Mouse (Mus musculus) cerebellum, adult 2 months (tissue): ENCODE data around the gene Nell1. TPM values are rescaled to one million over a fixed set of nuclear protein-coding genes. Genes with fewer than 3 reads are reported as not detected.

Experiments used
- DNase-seq, 2 experiments: peaks; one replicate each; pipeline ENCODE4 v3.0.0; 2021
- H3K27ac ChIP-seq: fragments of 200-500 bp; 2 replicates; pipeline ENCODE4 v1.5.1; 2012; ENCODE audit warnings: low read length, control low read depth, inconsistent platforms; ENCODE audit not compliant: insufficient read depth
- H3K27me3 ChIP-seq: fragments of 200-500 bp; 2 replicates; pipeline ENCODE4 v1.6.1; 2012; ENCODE audit warnings: inconsistent platforms, mild to moderate bottlenecking, low read length, moderate library complexity; ENCODE audit not compliant: control insufficient read depth, insufficient read depth
- H3K4me1 ChIP-seq: fragments of 200-500 bp; 2 replicates; pipeline ENCODE4 v1.6.1; 2011; ENCODE audit warnings: low read length; ENCODE audit not compliant: control insufficient read depth, insufficient read depth
- H3K4me3 ChIP-seq: fragments of 200-500 bp; replicated peaks from 2 replicates; pipeline ENCODE3; 2011; ENCODE audit warnings: mild to moderate bottlenecking, low read depth, low read length, control low read depth; ENCODE audit not compliant: insufficient read depth
- CTCF ChIP-seq: fragments of 200-500 bp; IDR thresholded peaks from 2 replicates; pipeline ENCODE4 v1.5.1; 2011; ENCODE audit warnings: low read depth, mild to moderate bottlenecking, control low read depth, low read length, moderate library complexity, borderline replicate concordance; ENCODE audit not compliant: insufficient read depth
- POLR2A ChIP-seq: fragments of 200-500 bp; IDR thresholded peaks from 2 replicates; pipeline ENCODE4 v1.6.1; 2011; ENCODE audit warnings: low read length, control low read depth, borderline replicate concordance; ENCODE audit not compliant: insufficient read depth
- WGBS: fragments of 180-500 bp; shearing (Covaris S2); methylation state at CpG from one replicate; pipeline ENCODE4 v1.1.7; 2018; 5-methylcytosine and 5-hydroxymethylcytosine counted together
- polyA plus RNA-seq: library from polyadenylated mRNA; depleted of rRNA; stranded (reverse); fragments of >200 nt; gene quantifications from 2 replicates; pipeline ENCODE4 v1.2.3, GENCODE M21; 2012

The Nell1 gene
- polyA plus RNA-seq, 1 experiment, result 31.6 TPM

GRCm38 (mm10) chr7:49953546-49954181, 21.0 kb upstream of the Nell1 start:
- H3K4me3 ChIP-seq, result no peak overlapping the region
- no peak for TF ChIP-seq POLR2A
- TF ChIP-seq CTCF, result peak; percentile 59; the same call in 1 of the 2 replicates
- 62% methylated on average over 4 of the region's 4 CpGs for WGBS
- H3K4me1 ChIP-seq, result no peaks in the 10 kb centered on the region
- H3K27me3 ChIP-seq, result no peaks in the 10 kb centered on the region; the same call in 1 of the 2 replicates
- peak in 1 of 2 experiments; percentile 38 for DNase-seq
- H3K27ac ChIP-seq, result no peak overlapping the region

- 86% methylated on average over 7 of the region's 7 CpGs for WGBS
- Histone ChIP-seq H3K27me3 (no peaks in the 10 kb centered on the region; the same call in 1 of the 2 replicates), H3K27ac (no peak overlapping the region), H3K4me3 (no peak overlapping the region), H3K4me1 (no peaks in the 10 kb centered on the region)
- no peak for DNase-seq
- TF ChIP-seq POLR2A, result no peak
- TF ChIP-seq CTCF, result no peak
Measured at GRCm38 (mm10) chr7:49954834-49955233, 19.8 kb upstream of the Nell1 start.

GRCm38 (mm10) chr7:49957142-49957541, 17.5 kb upstream of the Nell1 start:
- H3K27ac ChIP-seq, result no peak overlapping the region
- no peak for TF ChIP-seq CTCF
- TF ChIP-seq POLR2A, result no peak
- H3K4me3 ChIP-seq, result no peak overlapping the region
- H3K4me1 ChIP-seq, result no peaks in the 10 kb centered on the region
- 85% methylated on average over 3 of the region's 3 CpGs for WGBS
- DNase-seq, result no peak
- no peaks in the 10 kb centered on the region; the same call in 1 of the 2 replicates for H3K27me3 ChIP-seq

- no peak for DNase-seq
- TF ChIP-seq CTCF (no peak), POLR2A (no peak)
- H3K4me1 ChIP-seq, result no peaks in the 10 kb centered on the region
- no peak overlapping the region for H3K4me3 ChIP-seq
- no peak overlapping the region for H3K27ac ChIP-seq
- 88% methylated on average over 2 of the region's 2 CpGs for WGBS
- no peaks in the 10 kb centered on the region; the same call in 1 of the 2 replicates for H3K27me3 ChIP-seq
Measured at GRCm38 (mm10) chr7:49963764-49964163, 10.9 kb upstream of the Nell1 start.

- H3K27me3 ChIP-seq, result no peaks in the 10 kb centered on the region; the same call in 1 of the 2 replicates
- H3K4me1 ChIP-seq, result no peaks in the 10 kb centered on the region
- DNase-seq, result peak; percentile 14 to 22
- TF ChIP-seq POLR2A (no peak), CTCF (no peak)
- H3K27ac ChIP-seq, result no peak overlapping the region
- 11% methylated on average over 4 of the region's 4 CpGs for whole genome bisulfite sequencing
- no peak overlapping the region for H3K4me3 ChIP-seq
Measured at GRCm38 (mm10) chr7:49969516-49969915, 5.1 kb upstream of the Nell1 start.

- H3K4me3 ChIP-seq, result peak overlapping the region; percentile 15
- TF ChIP-seq CTCF, result no peak
- no peak for TF ChIP-seq POLR2A
- H3K27me3 ChIP-seq, result peaks cover 6% of the 10 kb centered on the region; the same call in 1 of the 2 replicates
- no peaks in the 10 kb centered on the region; the same call in 1 of the 2 replicates for H3K4me1 ChIP-seq
- WGBS, result under 1% methylated on average over 40 of the region's 40 CpGs
- H3K27ac ChIP-seq, result no peak overlapping the region
- no peak for DNase-seq
Measured at GRCm38 (mm10) chr7:49975441-49976121, 917 bp downstream of the Nell1 start.

- no peaks in the 10 kb centered on the region for H3K4me1 ChIP-seq
- 26% methylated on average over 9 of the region's 9 CpGs for WGBS
- DNase-seq, result no peak
Measured at GRCm38 (mm10) chr7:49981511-49982227, 7.0 kb downstream of the Nell1 start.

GRCm38 (mm10) chr7:49984698-49985097, 10.0 kb downstream of the Nell1 start:
- H3K4me1 ChIP-seq, result no peaks in the 10 kb centered on the region
- WGBS, result 38% methylated on average over 6 of the region's 6 CpGs
- no peak overlapping the region for H3K4me3 ChIP-seq
- DNase-seq, result no peak
- no peak overlapping the region for H3K27ac ChIP-seq
- no peak for TF ChIP-seq CTCF
- TF ChIP-seq POLR2A, result no peak
- H3K27me3 ChIP-seq, result no peaks in the 10 kb centered on the region

More at GRCm38 (mm10) chr7:49981511-49982227, 7.0 kb downstream of the Nell1 start:
- peak; percentile 20; the same call in 1 of the 2 replicates for TF ChIP-seq CTCF
- TF ChIP-seq POLR2A, result no peak
- Histone ChIP-seq H3K4me3 (no peak overlapping the region), H3K27ac (no peak overlapping the region), H3K27me3 (no peaks in the 10 kb centered on the region; the same call in 1 of the 2 replicates)
